Mouse (Mus musculus): ENCODE measurements around the gene Kcns3.

GRCm38 (mm10) chr12:11088626-11089372 is 62.1 kb downstream of the Kcns3 start:
- TF ChIP-seq CTCF (IDR thresholded peaks at IDR 0.05), result no peak
- TF ChIP-seq EP300 (IDR thresholded peaks at IDR 0.05), result no peak

Measured in lung, postnatal 0 days (tissue).